Mouse (Mus musculus) MEL (cell line): ENCODE data around the gene Rufy3. TPM values are rescaled to one million over a fixed set of nuclear protein-coding genes. Genes with fewer than 3 reads are reported as not detected.

ENCODE experiments used
- DNase-seq: peaks from one replicate; pipeline ENCODE4 v3.0.0; 2011; ENCODE audit warnings: low read depth, low spot score
- H3K27ac ChIP-seq: 2 replicates; pipeline ENCODE4 v1.5.1; 2012; ENCODE audit warnings: low read depth, mild to moderate bottlenecking, control low read depth, low read length, moderate library complexity; ENCODE audit not compliant: control insufficient read depth
- H3K27me3 ChIP-seq, 2 experiments: fragments of 150-350 bp in 1 of 2; sonication (generic) in 1 of 2; 2 replicates each; pipeline ENCODE4 v1.6.1; 2012; ENCODE audit warnings: low read length in 2 of 2, mild to moderate bottlenecking in 2 of 2, improper control_type of control experiment in 1 of 2, moderate library complexity in 1 of 2; ENCODE audit not compliant: insufficient read depth in 2 of 2, control insufficient read depth in 1 of 2
- H3K36me3 ChIP-seq, 2 experiments: 2 replicates each; pipeline ENCODE4 v1.6.1; 2012 to 2014; ENCODE audit warnings: low read length in 2 of 2, improper control_type of control experiment in 1 of 2, inconsistent platforms in 1 of 2, mild to moderate bottlenecking in 1 of 2; ENCODE audit not compliant: insufficient read depth in 2 of 2, control insufficient read depth in 1 of 2
- H3K4me1 ChIP-seq, 2 experiments: fragments of 150-350 bp in 1 of 2; sonication (generic) in 1 of 2; 2 replicates each; pipeline ENCODE4 v1.6.1; 2012; ENCODE audit warnings: low read length in 2 of 2, improper control_type of control experiment in 1 of 2, mild to moderate bottlenecking in 1 of 2; ENCODE audit not compliant: insufficient read depth in 2 of 2, control insufficient read depth in 1 of 2
- H3K4me3 ChIP-seq, 2 experiments: fragments of 150-350 bp in 1 of 2; sonication (generic) in 1 of 2; 2 replicates each; pipeline ENCODE4 v1.5.1; 2012; ENCODE audit warnings: low read depth in 2 of 2, low read length in 2 of 2, mild to moderate bottlenecking in 2 of 2, moderate library complexity in 2 of 2, control low read depth in 1 of 2, improper control_type of control experiment in 1 of 2; ENCODE audit not compliant: control insufficient read depth in 1 of 2, insufficient read depth in 1 of 2
- H3K79me2 ChIP-seq: 2 replicates; pipeline ENCODE4 v1.6.1; 2012; ENCODE audit warnings: mild to moderate bottlenecking, low read length, moderate library complexity; ENCODE audit not compliant: control insufficient read depth, poor library complexity, insufficient read depth
- H3K9ac ChIP-seq: 2 replicates; pipeline ENCODE4 v1.6.1; 2012; ENCODE audit warnings: low read depth, mild to moderate bottlenecking, control low read depth, low read length, moderate library complexity; ENCODE audit not compliant: control insufficient read depth, poor library complexity, severe bottlenecking
- H3K9me3 ChIP-seq: fragments of 150-350 bp; sonication (generic); replicated peaks from 2 replicates; pipeline ENCODE4 v1.6.1; 2012; ENCODE audit warnings: mild to moderate bottlenecking, low read length, improper control_type of control experiment, moderate library complexity; ENCODE audit not compliant: insufficient read depth
- BHLHE40 ChIP-seq: IDR thresholded peaks from 2 replicates; pipeline ENCODE4 v1.6.1; 2012; ENCODE audit warnings: low read depth, mild to moderate bottlenecking, inconsistent platforms, low read length, improper control_type of control experiment, borderline replicate concordance
- CHD1 ChIP-seq: IDR thresholded peaks from 2 replicates; pipeline ENCODE4 v1.6.1; 2012; ENCODE audit warnings: low read depth, mild to moderate bottlenecking, inconsistent platforms, low read length, improper control_type of control experiment
- CHD2 ChIP-seq: IDR thresholded peaks from 2 replicates; pipeline ENCODE4 v1.6.1; 2011; ENCODE audit warnings: low read length, improper control_type of control experiment
- E2F4 ChIP-seq: IDR thresholded peaks from 2 replicates; pipeline ENCODE4 v1.6.1; 2011; ENCODE audit warnings: low read depth, low read length, improper control_type of control experiment, borderline replicate concordance
- EP300 ChIP-seq, 2 experiments: IDR thresholded peaks; 2 replicates each; pipeline ENCODE4 v1.6.1; 2011; ENCODE audit warnings: improper control_type of control experiment in 2 of 2, low read length in 2 of 2, low read depth in 1 of 2, mild to moderate bottlenecking in 1 of 2
- ETS1 ChIP-seq: IDR thresholded peaks from 2 replicates; pipeline ENCODE4 v1.6.1; 2012; ENCODE audit warnings: low read depth, mild to moderate bottlenecking, inconsistent platforms, low read length, improper control_type of control experiment, moderate library complexity
- GABPA ChIP-seq: IDR thresholded peaks from 2 replicates; pipeline ENCODE4 v1.6.1; 2012; ENCODE audit warnings: low read depth, mild to moderate bottlenecking, inconsistent platforms, low read length, improper control_type of control experiment, moderate library complexity
- KAT2A ChIP-seq: conservative IDR thresholded peaks from 2 replicates; pipeline ENCODE4 v1.6.1; 2012; ENCODE audit warnings: low read depth, low read length, improper control_type of control experiment, inconsistent platforms
- MXI1 ChIP-seq: IDR thresholded peaks from 2 replicates; pipeline ENCODE4 v1.6.1; 2011; ENCODE audit warnings: mild to moderate bottlenecking, low read depth, low read length, improper control_type of control experiment
- MYC ChIP-seq: IDR thresholded peaks from 2 replicates; pipeline ENCODE4 v1.6.1; 2011; ENCODE audit warnings: low read depth, mild to moderate bottlenecking, low read length, improper control_type of control experiment, moderate library complexity
- NRF1 ChIP-seq: IDR thresholded peaks from 2 replicates; pipeline ENCODE4 v1.6.1; 2014; ENCODE audit warnings: low read depth, mild to moderate bottlenecking, inconsistent platforms, low read length, improper control_type of control experiment, moderate library complexity; ENCODE audit not compliant: poor library complexity, insufficient read depth, severe bottlenecking
- POLR2A ChIP-seq, 2 experiments: IDR thresholded peaks; 2 replicates each; pipeline ENCODE4 v1.6.1; 2011 to 2012; ENCODE audit warnings: low read length in 2 of 2, mild to moderate bottlenecking in 2 of 2, control low read depth in 1 of 2, improper control_type of control experiment in 1 of 2, low read depth in 1 of 2, moderate library complexity in 1 of 2; ENCODE audit not compliant: control insufficient read depth in 1 of 2, insufficient read depth in 1 of 2, poor library complexity in 1 of 2
- POLR2AphosphoS2 ChIP-seq: IDR thresholded peaks from 2 replicates; pipeline ENCODE4 v1.6.1; 2011; ENCODE audit warnings: low read length, improper control_type of control experiment
- RAD21 ChIP-seq: IDR thresholded peaks from 2 replicates; pipeline ENCODE4 v1.6.1; 2011; ENCODE audit warnings: mild to moderate bottlenecking, low read depth, low read length, improper control_type of control experiment
- RCOR1 ChIP-seq: IDR thresholded peaks from 2 replicates; pipeline ENCODE4 v1.6.1; 2012; ENCODE audit warnings: low read depth, mild to moderate bottlenecking, inconsistent platforms, low read length, improper control_type of control experiment
- SIN3A ChIP-seq: IDR thresholded peaks from 2 replicates; pipeline ENCODE4 v1.6.1; 2012; ENCODE audit warnings: low read length, improper control_type of control experiment, inconsistent platforms
- TCF12 ChIP-seq: IDR thresholded peaks from 2 replicates; pipeline ENCODE4 v1.6.1; 2014; ENCODE audit warnings: low read depth, mild to moderate bottlenecking, inconsistent platforms, low read length, improper control_type of control experiment, moderate library complexity
- UBTF ChIP-seq: IDR thresholded peaks from 2 replicates; pipeline ENCODE4 v1.6.1; 2012; ENCODE audit warnings: low read depth, mild to moderate bottlenecking, inconsistent platforms, low read length, improper control_type of control experiment, moderate library complexity, borderline replicate concordance; ENCODE audit not compliant: insufficient read depth
- USF1 ChIP-seq: IDR thresholded peaks from 2 replicates; pipeline ENCODE4 v1.6.1; 2014; ENCODE audit warnings: low read depth, mild to moderate bottlenecking, inconsistent platforms, low read length, improper control_type of control experiment, moderate library complexity
- USF2 ChIP-seq, 2 experiments: IDR thresholded peaks; 2 replicates each; pipeline ENCODE4 v1.6.1; 2011 to 2012; ENCODE audit warnings: improper control_type of control experiment in 2 of 2, low read length in 2 of 2, borderline replicate concordance in 1 of 2, inconsistent platforms in 1 of 2, low read depth in 1 of 2, mild to moderate bottlenecking in 1 of 2; ENCODE audit not compliant: insufficient read depth in 1 of 2
- ZC3H11A ChIP-seq: IDR thresholded peaks from 2 replicates; pipeline ENCODE4 v1.6.1; 2012; ENCODE audit warnings: low read depth, mild to moderate bottlenecking, inconsistent platforms, low read length, improper control_type of control experiment
- ZKSCAN1 ChIP-seq: IDR thresholded peaks from 2 replicates; pipeline ENCODE4 v1.6.1; 2012; ENCODE audit warnings: low read depth, mild to moderate bottlenecking, inconsistent platforms, low read length, improper control_type of control experiment, moderate library complexity
- ZMIZ1 ChIP-seq: IDR thresholded peaks from 2 replicates; pipeline ENCODE4 v1.6.1; 2012; ENCODE audit warnings: low read depth, mild to moderate bottlenecking, inconsistent platforms, low read length, improper control_type of control experiment, moderate library complexity
- polyA plus RNA-seq, 2 experiments: library from polyadenylated mRNA; stranded (reverse) in 1 of 2; unstranded in 1 of 2; fragments of >175 nt in 1 of 2; fragments of >200 nt in 1 of 2; gene quantifications; 2 replicates each; pipeline versions ENCODE4 v1.2.1 to v1.2.4; 2012; ENCODE audit warnings: low replicate concordance in 2 of 2, low read depth in 1 of 2; ENCODE audit not compliant: insufficient read length in 2 of 2, insufficient read depth in 1 of 2, missing spikeins in 1 of 2
- total RNA-seq: library from RNA; depleted of rRNA; stranded (reverse); fragments of 300-350 nt; gene quantifications from 2 replicates; pipeline ENCODE4 v1.2.3, GENCODE M21; 2012

Gene Rufy3
- total and polyA plus RNA-seq, 3 experiments: 3.2 to 5.7 TPM; not detected in 1

- Histone ChIP-seq H3K4me1 (peaks cover 0 to 7% of the 10 kb centered on the region in 2 experiments; a peak in 2 of 4 replicates), H3K36me3 (peaks cover 0 to 3% of the 10 kb centered on the region in 2 experiments; a peak in 1 of 4 replicates), H3K4me3 (no peak overlapping the region), H3K79me2 (no peaks in the 10 kb centered on the region), H3K9me3 (no peaks in the 10 kb centered on the region)
- no peak for DNase-seq
- TF ChIP-seq POLR2A (IDR thresholded peaks at IDR 0.05; ENCODE audit: control insufficient read depth in 1 of 2, insufficient read depth in 1 of 2, low read depth in 1 of 2, low read length in 2 of 2, poor library complexity in 1 of 2) (no peak), GABPA (no peak)
- TF ChIP-seq, all 39 proteins: peak for 0
- H3K9ac ChIP-seq: no peak overlapping the region
- H3K27ac ChIP-seq: no peak overlapping the region
- H3K27me3 ChIP-seq: no peaks in the 10 kb centered on the region
Measured at GRCm38 (mm10) chr5:88691506-88692095, 126.8 kb downstream of the Rufy3 start.

GRCm38 (mm10) chr5:88692586-88692985, 127.7 kb downstream of the Rufy3 start:
- no peaks in the 10 kb centered on the region for H3K27me3 ChIP-seq
- no peak overlapping the region for H3K27ac ChIP-seq
- no peak overlapping the region for H3K9ac ChIP-seq
- H3K9me3 ChIP-seq: no peaks in the 10 kb centered on the region
- H3K79me2 ChIP-seq: no peaks in the 10 kb centered on the region
- TF ChIP-seq MXI1 (no peak), EP300 (IDR thresholded peaks at IDR 0.05; ENCODE audit: low read depth in 1 of 2, low read length in 2 of 2) (no peak), NRF1 (no peak), ZC3H11A (no peak), POLR2AphosphoS2 (no peak), TCF12 (no peak)
- no peak for DNase-seq
- H3K4me1 ChIP-seq: peaks cover 0 to 7% of the 10 kb centered on the region in 2 experiments; a peak in 2 of 4 replicates
- peaks cover 0 to 3% of the 10 kb centered on the region in 2 experiments; a peak in 1 of 4 replicates for H3K36me3 ChIP-seq
- H3K4me3 ChIP-seq: no peak overlapping the region

- no peak overlapping the region for H3K27ac ChIP-seq
- no peak overlapping the region for H3K9ac ChIP-seq
- no peaks in the 10 kb centered on the region for H3K9me3 ChIP-seq
- peak; percentile 39 for DNase-seq
- H3K4me3 ChIP-seq: no peak overlapping the region
- no peaks in the 10 kb centered on the region for H3K79me2 ChIP-seq
- H3K36me3 ChIP-seq: peaks cover 0 to under 1% of the 10 kb centered on the region in 2 experiments; a peak in 1 of 4 replicates
- no peaks in the 10 kb centered on the region for H3K27me3 ChIP-seq
- peaks cover 0 to 3% of the 10 kb centered on the region in 2 experiments; a peak in 2 of 4 replicates for H3K4me1 ChIP-seq
- TF ChIP-seq RCOR1: no peak
- no peak for TF ChIP-seq E2F4
- no peak for TF ChIP-seq GABPA
- TF ChIP-seq ETS1: no peak
- TF ChIP-seq SIN3A: no peak
- no peak for TF ChIP-seq CHD1
- TF ChIP-seq UBTF: no peak
- no peak for TF ChIP-seq POLR2AphosphoS2
- TF ChIP-seq MXI1: no peak
- no peak for TF ChIP-seq EP300 (IDR thresholded peaks at IDR 0.05; ENCODE audit: low read depth in 1 of 2, low read length in 2 of 2)
- TF ChIP-seq KAT2A: no peak
- no peak for TF ChIP-seq BHLHE40
- TF ChIP-seq USF2 (IDR thresholded peaks at IDR 0.05; ENCODE audit: borderline replicate concordance in 1 of 2, insufficient read depth in 1 of 2, low read depth in 1 of 2, low read length in 2 of 2): no peak
- no peak for TF ChIP-seq CHD2
- peak; percentile 36 for TF ChIP-seq RAD21
- no peak for TF ChIP-seq POLR2A (IDR thresholded peaks at IDR 0.05; ENCODE audit: control insufficient read depth in 1 of 2, insufficient read depth in 1 of 2, low read depth in 1 of 2, low read length in 2 of 2, poor library complexity in 1 of 2)
- TF ChIP-seq ZKSCAN1: no peak
- no peak for TF ChIP-seq USF1
- TF ChIP-seq MYC: peak; percentile 63; the same call in 1 of the 2 replicates
- TF ChIP-seq ZC3H11A: 0 out of 2 replicates have a peak, but pooled peaks have one; percentile 7
- TF ChIP-seq ZMIZ1: no peak
Measured at GRCm38 (mm10) chr5:88693057-88693456, 128.2 kb downstream of the Rufy3 start.
